Mouse (Mus musculus) embryonic facial prominence, embryonic 10.5 days (tissue): ENCODE measurements around the gene Mcemp1. TPM values are rescaled to one million over a fixed set of nuclear protein-coding genes. Genes with fewer than 3 reads are reported as not detected.

Source experiments
- DNase-seq: peaks from one replicate; pipeline ENCODE4 v3.0.0-alpha.2; 2017; ENCODE audit warnings: low spot score
- H3K27ac ChIP-seq: fragments of 300-500 bp; sonication (generic); replicated peaks from 2 replicates; pipeline ENCODE4 v1.5.1; 2016; ENCODE audit warnings: mild to moderate bottlenecking
- H3K27me3 ChIP-seq: fragments of 300-500 bp; sonication (generic); replicated peaks from 2 replicates; pipeline ENCODE4 v1.6.1; 2016; ENCODE audit warnings: low read depth, mild to moderate bottlenecking; ENCODE audit not compliant: poor library complexity, severe bottlenecking
- H3K36me3 ChIP-seq: fragments of 300-500 bp; sonication (generic); replicated peaks from 2 replicates; pipeline ENCODE4 v1.6.1; 2016; ENCODE audit warnings: mild to moderate bottlenecking, moderate library complexity
- H3K4me1 ChIP-seq: fragments of 300-500 bp; sonication (generic); 2 replicates; pipeline ENCODE4 v1.6.1; 2016
- H3K4me3 ChIP-seq: fragments of 300-500 bp; sonication (generic); 2 replicates; pipeline ENCODE4 v1.5.1; 2016; ENCODE audit warnings: mild to moderate bottlenecking, moderate library complexity
- H3K9me3 ChIP-seq: fragments of 300-500 bp; sonication (generic); 2 replicates; pipeline ENCODE4 v1.6.1; 2016; ENCODE audit warnings: mild to moderate bottlenecking
- WGBS: fragments of 180-500 bp; shearing (Covaris S2); methylation state at CpG from one replicate; pipeline ENCODE4 v1.1.7; 2016; 5-methylcytosine and 5-hydroxymethylcytosine counted together
- polyA plus RNA-seq: library from polyadenylated mRNA; unstranded; fragments of >200 nt; fragmentation: Nextera tagmentation; extraction: Ambion mirVana; gene quantifications from 2 replicates; pipeline ENCODE4 v1.2.1, GENCODE M21; 2016

Gene Mcemp1
- polyA plus RNA-seq, 1 experiment from 2014 or later: 0.12 TPM

DNA sequence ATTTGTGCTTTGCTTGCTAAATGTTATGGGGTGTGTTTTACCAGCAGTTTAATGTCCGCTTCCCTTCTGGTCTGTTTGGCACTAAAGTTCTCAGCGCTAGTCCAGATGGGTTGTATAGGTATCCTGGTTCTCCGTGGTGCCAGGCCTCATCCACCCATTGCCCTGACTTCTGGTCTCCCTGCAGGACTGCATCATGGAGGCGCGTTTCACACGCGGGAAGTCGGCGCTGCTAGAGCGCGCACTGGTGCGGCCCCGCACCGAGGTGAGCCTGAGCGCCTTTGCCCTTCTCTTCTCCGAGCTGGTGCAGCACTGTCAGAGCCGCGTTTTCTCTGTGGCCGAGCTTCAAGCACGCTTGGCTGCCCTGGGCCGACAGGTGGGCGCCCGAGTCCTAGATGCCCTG, 13.3 kb downstream of the Mcemp1 start:
- Histone ChIP-seq H3K4me3 (no peak overlapping the region), H3K9me3 (peaks cover 4% of the 10 kb centered on the region; the same call in 1 of the 2 replicates), H3K27ac (no peak overlapping the region), H3K36me3 (peaks cover 54% of the 10 kb centered on the region), H3K4me1 (peaks cover 13% of the 10 kb centered on the region), H3K27me3 (no peaks in the 10 kb centered on the region)
- WGBS: 97% methylated on average over 23 of the region's 23 CpGs
- DNase-seq: no peak

DNA sequence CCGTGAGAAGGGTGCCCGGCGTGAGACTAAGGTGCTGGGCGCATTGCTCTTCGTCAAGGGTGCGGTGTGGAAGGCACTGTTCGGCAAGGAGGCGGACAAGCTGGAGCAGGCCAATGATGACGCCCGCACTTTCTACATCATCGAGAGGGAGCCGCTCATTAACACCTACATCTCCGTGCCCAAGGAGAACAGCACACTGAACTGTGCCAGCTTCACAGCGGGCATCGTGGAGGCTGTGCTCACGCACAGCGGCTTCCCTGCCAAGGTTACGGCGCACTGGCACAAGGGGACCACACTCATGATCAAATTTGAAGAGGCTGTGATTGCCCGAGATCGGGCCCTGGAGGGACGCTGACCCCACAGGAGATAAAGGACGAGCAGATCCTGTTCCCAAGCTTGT, 13.7 kb downstream of the Mcemp1 start:
- WGBS: 97% methylated on average over 23 of the region's 23 CpGs
- Histone ChIP-seq H3K27me3 (no peaks in the 10 kb centered on the region), H3K4me3 (no peak overlapping the region), H3K36me3 (peaks cover 54% of the 10 kb centered on the region), H3K9me3 (peaks cover 4% of the 10 kb centered on the region; the same call in 1 of the 2 replicates), H3K27ac (no peak overlapping the region), H3K4me1 (peaks cover 13% of the 10 kb centered on the region)
- no peak for DNase-seq

DNA sequence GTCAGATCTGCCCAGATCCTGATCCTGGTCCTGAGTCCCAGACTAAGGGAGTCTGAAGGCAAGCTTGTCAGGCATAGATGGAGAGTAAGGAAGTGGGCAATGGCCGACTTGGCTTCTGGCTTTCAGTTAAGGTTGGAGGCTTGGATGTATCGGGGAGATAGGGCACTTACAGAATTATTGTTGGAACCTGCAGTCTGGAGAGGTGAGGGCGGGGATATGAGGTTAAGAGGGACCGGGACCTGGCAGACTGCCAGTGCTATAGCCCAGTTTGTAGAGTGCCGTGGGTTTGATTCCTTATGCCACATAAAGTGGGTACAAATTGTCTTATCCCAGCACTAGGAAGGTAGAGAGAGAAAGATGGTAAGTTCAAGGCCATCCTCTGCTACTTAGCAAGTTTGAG, 14.1 kb downstream of the Mcemp1 start:
- WGBS: 97% methylated on average over 5 of the region's 5 CpGs
- Histone ChIP-seq H3K9me3 (peaks cover 4% of the 10 kb centered on the region; the same call in 1 of the 2 replicates), H3K36me3 (peaks cover 54% of the 10 kb centered on the region), H3K4me1 (peaks cover 13% of the 10 kb centered on the region), H3K27me3 (no peaks in the 10 kb centered on the region), H3K27ac (no peak overlapping the region), H3K4me3 (no peak overlapping the region)
- DNase-seq: no peak

DNA sequence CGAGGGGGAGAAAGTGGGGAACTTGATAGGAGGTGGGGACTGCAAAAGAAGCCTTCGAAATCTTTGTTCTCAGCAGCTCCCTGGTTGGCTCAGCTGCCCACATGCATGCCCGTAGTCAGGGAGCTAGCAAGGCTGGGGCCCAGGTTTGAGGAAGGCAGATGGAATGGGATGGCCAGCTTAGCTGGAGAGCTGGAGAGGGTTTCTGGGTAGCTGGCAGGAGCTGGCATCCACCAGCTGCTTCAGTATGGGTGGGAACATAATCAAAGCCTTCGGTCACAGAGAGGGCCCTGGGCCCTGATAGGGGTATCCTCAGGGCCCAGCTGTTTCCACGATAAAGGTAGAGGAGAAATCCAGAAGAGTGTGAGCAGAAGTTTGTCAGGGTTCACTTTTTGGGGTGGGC, 16.9 kb downstream of the Mcemp1 start:
- H3K4me1 ChIP-seq: peaks cover 6% of the 10 kb centered on the region
- H3K36me3 ChIP-seq: peaks cover 54% of the 10 kb centered on the region
- no peak overlapping the region for H3K4me3 ChIP-seq
- WGBS: 92% methylated on average over 5 of the region's 5 CpGs
- H3K27ac ChIP-seq: no peak overlapping the region
- H3K27me3 ChIP-seq: no peaks in the 10 kb centered on the region
- DNase-seq: no peak
- H3K9me3 ChIP-seq: peaks cover 4% of the 10 kb centered on the region; the same call in 1 of the 2 replicates

DNA sequence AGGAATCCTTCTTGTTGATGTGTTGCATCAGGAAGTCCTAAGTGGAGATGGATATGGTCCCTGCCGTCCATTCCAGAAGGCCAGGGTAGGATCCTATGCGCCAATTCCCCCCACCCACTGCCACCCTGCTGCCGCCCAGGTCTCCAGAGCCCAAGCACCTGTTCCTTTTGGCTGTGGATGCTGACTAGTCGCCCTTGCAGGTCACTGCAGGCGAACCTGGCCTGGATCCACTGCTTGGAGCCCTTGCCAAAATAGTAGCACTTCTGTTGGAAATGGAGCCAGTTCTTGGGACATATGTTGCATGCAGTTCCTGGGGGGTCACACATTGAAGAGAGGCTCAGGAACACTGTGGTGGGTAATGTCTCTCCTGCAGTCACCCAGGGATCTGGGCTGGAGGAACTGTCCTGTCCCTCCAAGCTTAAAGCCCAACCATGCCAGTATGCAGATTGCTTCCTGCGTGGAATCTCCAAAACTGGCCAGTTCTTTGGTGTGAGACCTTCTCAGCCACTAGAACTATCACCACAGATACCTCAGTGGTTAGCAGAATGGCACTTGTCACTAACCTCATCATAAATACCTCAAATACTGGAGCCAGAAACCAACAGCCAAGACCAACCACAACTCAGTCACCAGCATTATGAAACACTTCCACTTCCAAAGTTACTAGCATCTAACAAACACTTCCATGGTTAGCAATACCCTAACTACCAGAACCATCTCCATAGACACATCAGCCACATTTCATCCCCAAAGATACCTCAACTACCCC, 18.0 kb downstream of the Mcemp1 start:
- H3K27me3 ChIP-seq: no peaks in the 10 kb centered on the region

DNA sequence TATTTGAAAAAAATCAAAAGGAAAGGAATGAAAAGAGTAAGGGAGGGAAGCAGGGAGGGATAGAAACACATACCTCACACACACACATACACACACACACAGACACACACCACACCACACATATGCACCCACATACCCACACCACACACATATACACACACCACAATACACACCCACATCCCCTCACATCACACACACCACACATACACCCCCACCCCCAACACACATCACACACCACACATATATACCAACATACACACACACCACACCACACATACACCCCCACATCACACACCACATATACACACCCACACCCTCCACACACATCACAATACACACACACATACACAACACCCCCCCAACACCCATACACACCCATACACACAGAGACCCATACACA, 19.0 kb downstream of the Mcemp1 start:
- Histone ChIP-seq H3K4me3 (no peak overlapping the region), H3K27ac (no peak overlapping the region), H3K27me3 (no peaks in the 10 kb centered on the region), H3K9me3 (no peaks in the 10 kb centered on the region; the same call in 1 of the 2 replicates), H3K36me3 (peaks cover 41% of the 10 kb centered on the region), H3K4me1 (no peaks in the 10 kb centered on the region)
- no peak for DNase-seq

More for the DNA sequence above, 18.0 kb downstream of the Mcemp1 start:
- WGBS: 79% methylated on average over 6 of the region's 6 CpGs
- Histone ChIP-seq H3K27ac (no peak overlapping the region), H3K36me3 (peaks cover 50% of the 10 kb centered on the region), H3K4me1 (no peaks in the 10 kb centered on the region), H3K4me3 (no peak overlapping the region), H3K9me3 (peaks cover 4% of the 10 kb centered on the region; the same call in 1 of the 2 replicates)
- DNase-seq: no peak

DNA sequence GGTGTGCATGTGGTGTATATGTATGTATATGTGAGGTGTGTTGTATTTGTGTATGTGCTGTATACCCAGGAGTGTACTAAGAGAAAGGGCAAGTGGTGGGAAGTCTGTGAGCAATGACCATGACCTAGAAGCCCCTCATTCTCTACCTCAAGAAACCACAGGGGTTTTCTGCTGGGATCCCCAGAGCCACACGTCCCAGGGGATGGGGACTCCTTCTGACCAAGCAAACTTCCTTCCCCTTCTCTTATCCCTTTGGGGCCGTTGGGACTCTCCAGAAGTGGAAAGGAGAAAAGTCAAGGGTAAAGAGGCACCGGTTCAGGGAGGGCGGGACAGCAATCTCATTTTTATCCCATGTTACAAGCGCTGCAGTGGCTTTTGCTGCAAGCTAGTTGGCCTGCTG, 19.9 kb downstream of the Mcemp1 start:
- H3K36me3 ChIP-seq: peaks cover 32% of the 10 kb centered on the region
- 69% methylated on average over 5 of the region's 5 CpGs for WGBS
- no peaks in the 10 kb centered on the region for H3K27me3 ChIP-seq
- DNase-seq: no peak
- no peaks in the 10 kb centered on the region; the same call in 1 of the 2 replicates for H3K9me3 ChIP-seq
- H3K4me1 ChIP-seq: no peaks in the 10 kb centered on the region
- H3K27ac ChIP-seq: no peak overlapping the region
- no peak overlapping the region for H3K4me3 ChIP-seq

DNA sequence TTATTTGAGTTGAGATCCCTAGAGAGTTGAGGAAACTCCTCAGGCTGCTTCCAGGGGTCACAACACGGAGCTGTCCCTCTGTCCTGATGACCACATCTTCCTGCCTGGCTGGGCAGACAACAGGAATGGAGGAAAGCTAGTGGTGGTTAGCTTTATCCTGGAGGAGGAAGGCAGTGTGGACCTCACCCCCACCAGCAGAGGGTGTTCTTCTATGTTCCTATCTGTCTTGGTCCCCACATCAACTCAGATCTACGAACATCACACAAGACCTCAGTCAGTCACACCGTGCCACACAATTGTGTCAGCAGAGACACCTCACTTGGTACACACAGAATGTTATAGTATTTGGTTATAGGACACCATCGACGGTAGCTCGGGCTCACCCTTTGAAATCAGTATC, 22.0 kb downstream of the Mcemp1 start:
- no peak overlapping the region for H3K4me3 ChIP-seq
- no peak for DNase-seq
- no peak overlapping the region for H3K27ac ChIP-seq
- H3K36me3 ChIP-seq: peaks cover 11% of the 10 kb centered on the region
- no peaks in the 10 kb centered on the region; the same call in 1 of the 2 replicates for H3K9me3 ChIP-seq
- H3K27me3 ChIP-seq: no peaks in the 10 kb centered on the region
- no peaks in the 10 kb centered on the region for H3K4me1 ChIP-seq
- 78% methylated on average over 6 of the region's 6 CpGs for WGBS

DNA sequence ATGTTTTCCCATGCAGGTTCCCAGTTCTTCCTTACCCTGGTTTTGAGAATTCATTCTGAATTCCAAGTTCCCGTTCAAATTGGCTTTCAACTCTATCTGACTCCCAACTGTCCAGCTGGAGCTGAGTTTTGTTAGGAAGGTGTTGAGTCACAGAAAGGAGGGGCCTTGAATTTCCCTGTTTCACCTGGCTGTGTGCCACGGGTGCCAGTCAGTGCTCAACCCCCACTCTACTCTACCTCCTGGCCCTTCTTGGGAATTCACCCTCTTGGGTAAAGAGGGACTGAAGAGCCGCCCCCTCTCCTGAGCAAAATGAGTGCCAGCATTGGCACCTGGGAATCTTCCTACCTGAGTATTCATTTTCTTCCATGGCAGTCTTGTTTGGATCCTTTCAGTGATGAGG, 25.2 kb downstream of the Mcemp1 start:
- Histone ChIP-seq H3K36me3 (no peaks in the 10 kb centered on the region), H3K27ac (no peak overlapping the region), H3K27me3 (no peaks in the 10 kb centered on the region), H3K9me3 (no peaks in the 10 kb centered on the region), H3K4me1 (no peaks in the 10 kb centered on the region), H3K4me3 (no peak overlapping the region)
- DNase-seq: no peak
- 76% methylated on average over 3 of the region's 3 CpGs for WGBS

DNA sequence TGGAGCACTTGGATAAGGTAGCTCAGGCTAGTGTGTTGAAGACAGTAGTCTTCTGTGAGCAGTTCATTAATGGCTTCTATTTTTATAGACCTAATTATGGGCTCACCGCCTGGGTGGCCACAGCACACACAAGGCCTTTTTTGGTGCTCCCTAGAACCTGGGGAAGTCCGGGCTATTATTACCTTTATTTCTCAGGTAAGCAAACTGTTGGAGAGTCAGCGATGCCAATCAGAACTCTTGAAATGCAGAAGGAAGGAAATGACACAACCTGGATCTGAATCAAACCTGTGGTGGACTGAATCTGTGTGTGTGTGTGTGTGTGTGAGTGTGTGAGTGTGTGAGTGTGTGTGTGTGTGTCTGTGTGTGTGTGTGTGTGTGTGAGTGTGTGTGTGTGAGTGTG, 28.6 kb downstream of the Mcemp1 start, which contains the start of gene Fcer2a:
TSS of gene Fcer2a (minus strand) at position 55 of the 400 bp plus-strand sequence.
- no peak for DNase-seq
- Histone ChIP-seq H3K36me3 (no peaks in the 10 kb centered on the region), H3K4me3 (no peak within 1 kb of the TSS), H3K4me1 (no peaks in the 10 kb centered on the region), H3K27me3 (no peaks in the 10 kb centered on the region), H3K27ac (no peak within 1 kb of the TSS), H3K9me3 (no peaks in the 10 kb centered on the region)
- 79% methylated on average over 3 of the region's 3 CpGs for WGBS

DNA sequence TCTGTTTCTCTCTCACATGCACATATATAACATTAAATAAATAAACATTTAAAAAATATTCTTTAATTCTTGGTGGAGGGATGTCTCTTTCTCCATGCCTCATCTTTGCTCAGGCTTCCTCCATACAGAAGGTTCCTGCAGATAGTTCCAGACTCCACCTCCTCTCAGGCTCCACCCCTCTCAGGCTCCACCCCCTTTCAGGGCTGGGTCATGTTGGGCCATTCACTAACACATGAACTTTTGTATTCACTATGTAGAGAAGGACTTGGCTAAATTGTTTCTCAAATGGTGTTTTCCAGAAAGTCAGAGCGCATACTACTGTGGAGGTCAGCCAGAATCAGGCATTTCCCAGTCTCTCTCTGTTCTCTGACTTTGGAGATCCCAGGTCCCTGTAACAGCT, 35.9 kb downstream of the Mcemp1 start:
- no peak for DNase-seq
- Histone ChIP-seq H3K27me3 (no peaks in the 10 kb centered on the region), H3K9me3 (no peaks in the 10 kb centered on the region; the same call in 1 of the 2 replicates), H3K27ac (no peak overlapping the region), H3K36me3 (no peaks in the 10 kb centered on the region), H3K4me3 (no peak overlapping the region), H3K4me1 (no peaks in the 10 kb centered on the region)
- WGBS: 96% methylated on average over 1 of the region's 1 CpGs

DNA sequence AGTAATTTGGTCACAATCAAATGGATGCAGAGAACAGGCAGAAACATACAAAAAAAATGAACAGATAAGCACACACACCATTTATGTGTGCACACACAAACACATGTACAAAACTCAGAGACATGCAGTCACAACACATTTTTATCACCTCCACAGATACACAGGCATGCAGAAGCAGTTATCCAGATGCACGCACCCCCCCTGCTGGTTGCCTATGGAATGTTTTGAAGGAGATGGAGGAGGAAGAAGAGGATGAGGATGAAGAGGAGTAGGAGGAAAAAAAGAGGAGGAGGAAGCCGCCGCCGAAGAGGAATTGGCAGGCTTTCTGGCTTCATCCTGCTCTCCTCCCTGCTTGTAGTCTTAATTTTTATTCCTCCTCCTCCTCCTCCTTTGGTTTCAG, 40.2 kb downstream of the Mcemp1 start:
- Histone ChIP-seq H3K27me3 (no peaks in the 10 kb centered on the region), H3K9me3 (no peaks in the 10 kb centered on the region; the same call in 1 of the 2 replicates), H3K27ac (no peak overlapping the region), H3K4me3 (no peak overlapping the region), H3K36me3 (no peaks in the 10 kb centered on the region), H3K4me1 (no peaks in the 10 kb centered on the region)
- WGBS: 65% methylated on average over 4 of the region's 4 CpGs
- DNase-seq: peak; percentile 30

DNA sequence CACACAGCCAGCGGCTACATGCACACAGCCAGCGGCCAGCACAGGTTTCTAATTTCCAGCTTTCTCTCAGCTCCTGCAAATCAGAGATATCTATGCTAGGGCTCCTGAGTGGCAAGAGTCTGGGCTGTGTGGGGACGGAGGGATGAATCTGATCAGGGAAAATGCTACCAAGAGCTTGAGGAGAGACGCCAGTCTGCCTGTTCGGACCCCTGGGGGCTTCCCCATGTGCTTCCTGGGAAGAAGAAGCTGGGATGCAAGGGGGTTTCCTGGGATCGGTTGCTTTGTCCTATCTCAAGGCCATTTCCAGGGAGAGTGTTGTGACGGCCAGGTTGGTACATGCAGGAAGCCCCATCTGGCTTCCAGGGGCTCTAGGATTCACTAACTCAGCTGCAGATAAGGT, 42.1 kb downstream of the Mcemp1 start:
- Histone ChIP-seq H3K4me3 (no peak overlapping the region), H3K27ac (no peak overlapping the region), H3K9me3 (no peaks in the 10 kb centered on the region), H3K27me3 (no peaks in the 10 kb centered on the region), H3K36me3 (no peaks in the 10 kb centered on the region), H3K4me1 (no peaks in the 10 kb centered on the region)
- DNase-seq: no peak
- 68% methylated on average over 7 of the region's 7 CpGs for WGBS
